Comparison of ENCODE assay signal across 18 mouse cellular contexts in the genomic region with DNA sequence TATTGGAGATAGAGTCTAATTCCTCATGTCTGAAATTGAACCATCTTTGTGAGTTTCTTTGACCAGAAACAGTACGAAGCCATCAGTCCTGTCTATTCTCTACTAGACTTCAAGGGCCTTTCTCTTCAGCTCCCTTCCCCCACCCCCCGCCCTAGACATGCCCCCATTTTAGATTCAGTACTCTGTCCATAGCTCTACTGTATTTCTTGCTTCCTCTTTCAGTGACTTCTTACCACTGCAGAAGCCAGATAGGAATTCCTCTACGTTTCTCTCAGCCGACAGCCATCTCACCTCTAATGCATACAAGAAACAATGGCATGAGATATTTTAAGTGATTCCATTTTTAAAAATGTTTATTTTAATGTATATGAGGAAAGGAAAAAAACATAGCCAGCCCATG.
"Had no signal": no experiment of that assay in that cellular context is flagged by ENCODE, and none has a peak within 500 bp of the region (broad histone marks: within the 10 kb centered on the region; RNA-seq: fewer than 3 reads in every experiment).

No protein-coding gene starts in this region.

- H3K4me3 ChIP-seq: limb, embryonic 12.5 days; limb, embryonic 15.5 days had no signal

- ATAC-seq: liver, postnatal 0 days; lung, postnatal 0 days had no signal

- H3K4me2 ChIP-seq: limb, embryonic 12.5 days; limb, embryonic 15.5 days; liver, embryonic 11.5 days; lung, embryonic 14.5 days; midbrain, embryonic 11.5 days had no signal

- H3K9me3 ChIP-seq: limb, embryonic 12.5 days; limb, embryonic 15.5 days had no signal

- H3K27me3 ChIP-seq: limb, embryonic 12.5 days; limb, embryonic 15.5 days had no signal

- H3K27ac ChIP-seq: limb, embryonic 12.5 days; limb, embryonic 15.5 days; liver, embryonic 14.5 days; macrophage had no signal

- DNase-seq: kidney, adult 18-20 months; kidney, adult 9 months; kidney, postnatal 14 days; kidney, postnatal 4 days; left cerebral cortex, postnatal 4 days; liver, postnatal 0 days; lung, embryonic 14.5 days; midbrain, embryonic 14.5 days; right cerebral cortex, adult 18-20 months; right cerebral cortex, postnatal 25 days; spleen, adult 18-20 months had no signal

- H3K9ac ChIP-seq: limb, embryonic 12.5 days; limb, embryonic 15.5 days; liver, embryonic 14.5 days; liver, postnatal 0 days; lung, embryonic 14.5 days had no signal

- H3K4me1 ChIP-seq: limb, embryonic 12.5 days; limb, embryonic 15.5 days had no signal

- H3K36me3 ChIP-seq: limb, embryonic 12.5 days; limb, embryonic 15.5 days had no signal
